Mouse (Mus musculus) megakaryocyte, embryonic 14.5 days (primary cell): ENCODE data around the gene Nucb1.
A peak's percentile ranks its signal among the peaks of the same experiment; 100 is the strongest.

Experiments
- FLI1 ChIP-seq: IDR thresholded peaks from 2 replicates; pipeline ENCODE4 v1.6.1; 2012; ENCODE audit warnings: low read length, inconsistent platforms, mixed read lengths
- GATA1 ChIP-seq: IDR thresholded peaks from 3 replicates; pipeline ENCODE4 v1.6.1; 2012; ENCODE audit warnings: mixed read lengths, low read length, inconsistent platforms, borderline replicate concordance

DNA sequence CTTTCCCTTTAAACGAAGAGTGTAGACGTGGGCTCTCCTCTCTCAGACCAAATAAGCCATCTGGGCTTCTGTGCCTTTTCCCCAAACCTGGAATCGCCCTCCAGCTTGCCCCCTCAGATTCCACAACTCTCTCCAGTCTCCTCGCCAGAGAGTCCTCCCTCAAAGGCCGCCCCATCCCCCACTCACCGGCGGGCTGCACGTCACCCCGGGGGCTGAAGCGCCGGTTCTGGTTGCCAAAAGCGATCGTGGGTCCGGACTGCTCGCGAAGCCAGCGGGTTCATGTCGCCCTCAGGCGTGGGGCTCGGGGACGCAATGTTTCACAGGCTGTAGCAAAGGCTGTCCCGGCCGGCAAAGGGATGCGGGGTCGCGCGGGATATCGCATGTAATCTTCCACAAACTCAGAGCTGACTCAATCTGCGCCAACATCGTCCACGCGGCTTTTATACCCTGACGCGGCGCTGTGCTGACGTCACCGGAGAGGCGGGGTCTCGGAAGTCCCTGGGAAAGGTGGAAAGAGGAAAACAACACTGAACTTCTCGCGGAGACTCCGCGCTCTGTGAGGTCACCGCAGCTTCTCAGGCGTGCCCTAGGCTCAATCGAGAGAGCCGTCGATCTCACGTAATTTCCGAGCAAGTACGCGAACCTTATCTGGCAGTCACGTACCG lies 15.7 kb upstream of the Nucb1 start, which contains the start of the genes Ppp1r15a and Plekha4:
- TF ChIP-seq GATA1 (peak; percentile 84; the same call in 2 of the 3 replicates), FLI1 (no peak)
